Mouse (Mus musculus) kidney, postnatal 10 days (tissue): ENCODE measurements around the gene Edc3.
A peak's percentile ranks its signal among the peaks of the same experiment; 100 is the strongest.

Experiments
- DNase-seq: peaks from one replicate; pipeline ENCODE4 v3.0.0; 2021; ENCODE audit warnings: mixed read lengths

The Edc3 gene

GRCm38 (mm10) chr9:57762563-57762991, 54.2 kb downstream of the Edc3 start:
- DNase-seq, result peak; percentile 68

DNA sequence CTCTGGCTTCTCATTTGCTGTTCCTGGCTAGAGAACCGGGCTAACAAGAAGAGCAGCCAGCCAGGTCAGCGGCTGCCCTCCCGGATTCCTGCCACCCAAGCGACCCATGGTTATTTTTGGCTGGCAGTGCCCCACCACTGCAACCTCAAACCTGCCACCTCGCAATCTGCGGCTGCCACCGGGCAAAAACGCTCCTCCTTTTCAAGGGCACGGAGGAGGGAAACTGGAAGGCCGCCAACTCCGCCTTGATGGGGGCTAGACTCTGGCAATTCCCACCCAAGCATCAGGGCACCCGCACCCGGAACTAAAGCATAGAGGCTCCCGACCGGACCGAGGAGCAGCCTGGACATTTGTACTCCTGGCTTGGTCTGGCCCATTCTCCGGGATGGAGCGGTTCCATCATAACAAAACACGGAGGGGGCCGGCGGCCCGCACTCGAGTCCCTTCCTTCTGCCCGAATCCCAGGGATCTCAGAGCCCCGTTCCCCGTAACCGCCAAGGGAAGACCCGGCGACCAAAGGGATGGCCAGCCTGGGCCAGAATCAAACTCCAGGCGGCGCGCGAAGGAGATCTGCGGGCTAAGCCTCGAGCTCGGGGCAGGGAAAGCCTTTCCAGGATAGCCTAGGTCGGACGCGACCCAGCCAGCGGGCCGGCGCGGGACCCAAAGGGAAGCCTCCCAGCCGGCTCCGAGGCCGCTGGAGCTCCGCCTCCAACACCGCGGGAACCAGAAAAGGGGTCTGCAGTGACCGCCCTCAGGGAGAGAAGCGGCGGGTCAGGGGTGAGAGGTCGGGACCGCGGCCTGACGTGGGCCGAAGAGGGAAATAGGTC, 56.0 kb downstream of the Edc3 start:
- peak; percentile 89 for DNase-seq

- DNase-seq, result peak; percentile 98
These were observed 56.6 kb downstream of the Edc3 start for GRCm38 (mm10) chr9:57764974-57765363.

GRCm38 (mm10) chr9:57765364-57766351, 57.3 kb downstream of the Edc3 start, which contains the start of gene Clk3:
Gene Clk3 (minus strand): TSS chr9:57765860.
- DNase-seq, result peak; percentile 86

GRCm38 (mm10) chr9:57766431-57766830, 58.1 kb downstream of the Edc3 start:
- no peak for DNase-seq

DNA sequence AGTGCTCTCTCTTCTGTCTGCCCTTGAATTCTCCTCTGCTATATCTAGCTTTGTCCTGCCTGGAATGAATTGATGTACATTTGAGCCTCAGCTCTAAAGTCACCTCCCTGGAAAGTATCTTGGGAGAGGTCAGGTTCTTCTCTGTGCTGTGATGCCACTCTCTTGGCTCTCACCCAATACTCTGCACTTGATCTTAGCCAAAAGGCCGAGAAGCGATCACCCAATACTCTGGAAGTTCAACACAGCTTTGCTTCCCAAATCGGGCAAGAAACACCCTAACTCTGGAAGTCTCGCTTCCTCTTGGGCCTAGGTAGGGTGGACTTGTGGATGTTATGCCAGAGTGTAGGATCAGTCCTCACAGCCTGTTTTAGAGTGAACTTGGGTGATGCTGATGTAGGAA, 58.9 kb downstream of the Edc3 start:
- DNase-seq, result no peak

DNA sequence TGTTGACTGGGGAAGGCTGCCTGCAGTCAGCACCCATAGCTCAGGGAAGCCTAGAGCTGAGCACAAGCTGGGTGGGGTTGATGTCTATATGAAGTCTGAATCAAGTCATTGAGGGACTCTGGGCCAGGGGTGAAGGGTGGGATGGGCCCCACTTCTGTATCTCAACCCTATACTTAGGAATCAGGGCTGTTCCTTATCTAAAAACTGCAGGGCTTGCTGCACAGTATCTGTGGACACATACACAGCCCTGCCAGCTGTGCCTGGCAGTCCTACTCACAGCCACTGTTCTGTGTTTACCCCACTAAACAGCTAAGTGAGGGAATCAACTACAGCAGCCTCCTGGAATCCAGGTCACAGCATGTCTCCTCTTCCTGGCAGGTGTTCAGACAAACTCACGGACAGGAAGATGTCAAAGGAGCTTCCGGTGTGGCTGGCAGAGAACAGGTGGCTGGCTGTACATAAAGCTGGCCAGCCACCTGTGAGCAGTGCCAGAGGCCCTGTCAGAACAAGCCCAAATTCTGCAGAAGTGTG, 61.3 kb downstream of the Edc3 start:
- no peak for DNase-seq

DNA sequence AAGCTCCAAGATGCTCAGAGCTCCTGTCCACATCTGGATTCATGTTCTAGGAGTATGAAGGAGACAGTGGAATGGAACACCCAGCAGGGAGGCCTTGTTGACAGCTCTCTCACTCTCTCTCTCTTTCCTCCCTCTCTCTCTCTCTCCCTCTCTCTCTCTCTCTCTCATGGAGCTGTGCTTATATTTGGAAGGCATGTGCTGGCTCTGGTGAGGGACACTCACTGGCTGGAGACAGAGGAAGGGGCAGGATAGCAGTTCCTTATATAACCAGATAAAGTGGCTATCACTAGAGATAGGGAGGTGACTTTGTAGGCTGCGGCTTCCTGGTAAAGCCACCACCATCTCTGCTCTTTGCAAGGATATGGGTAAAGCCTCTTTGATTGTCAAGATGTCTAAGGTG, 61.9 kb downstream of the Edc3 start:
- DNase-seq, result no peak

GRCm38 (mm10) chr9:57770836-57771235, 62.5 kb downstream of the Edc3 start:
- no peak for DNase-seq

DNA sequence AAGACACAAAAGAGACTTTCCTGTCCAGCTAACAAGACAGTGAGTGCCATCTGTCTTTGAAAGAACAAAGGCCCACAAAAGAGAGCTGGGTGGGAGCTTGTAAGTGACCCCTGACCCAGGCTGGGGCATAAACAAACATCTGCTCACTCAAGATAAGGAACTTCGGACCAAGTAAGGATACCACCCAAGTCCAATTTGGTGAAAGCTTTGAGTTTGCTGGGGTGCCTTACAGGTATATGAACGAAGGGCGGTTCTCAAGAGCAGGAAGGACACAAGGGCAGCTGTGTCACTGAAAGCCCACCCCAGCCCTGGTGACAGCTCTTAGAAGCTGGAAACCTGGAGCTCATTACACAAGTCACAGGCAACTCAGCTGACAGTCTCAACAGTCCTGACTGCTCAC, 65.4 kb downstream of the Edc3 start:
- DNase-seq, result no peak

DNA sequence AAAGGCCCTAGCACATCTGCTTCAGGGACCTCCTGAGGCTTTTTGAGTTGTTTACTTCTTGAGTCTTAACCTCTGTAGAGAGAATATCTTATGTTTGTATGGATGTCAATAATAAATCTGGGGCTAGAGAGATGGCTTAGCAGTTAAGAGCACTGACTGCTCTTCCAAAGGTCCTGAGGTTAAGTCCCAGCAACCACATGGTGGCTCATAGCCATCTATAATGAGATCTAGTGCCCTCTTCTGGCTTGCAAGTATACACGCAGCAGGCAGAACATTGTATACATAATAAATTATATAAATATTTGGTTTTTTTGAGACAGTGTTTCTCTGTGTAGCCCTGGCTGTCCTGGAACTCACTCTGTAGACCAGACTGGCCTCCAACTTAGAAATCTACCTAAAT, 65.8 kb downstream of the Edc3 start:
- DNase-seq, result no peak

- DNase-seq, result no peak
These were observed 66.7 kb downstream of the Edc3 start for GRCm38 (mm10) chr9:57775026-57775425.

DNA sequence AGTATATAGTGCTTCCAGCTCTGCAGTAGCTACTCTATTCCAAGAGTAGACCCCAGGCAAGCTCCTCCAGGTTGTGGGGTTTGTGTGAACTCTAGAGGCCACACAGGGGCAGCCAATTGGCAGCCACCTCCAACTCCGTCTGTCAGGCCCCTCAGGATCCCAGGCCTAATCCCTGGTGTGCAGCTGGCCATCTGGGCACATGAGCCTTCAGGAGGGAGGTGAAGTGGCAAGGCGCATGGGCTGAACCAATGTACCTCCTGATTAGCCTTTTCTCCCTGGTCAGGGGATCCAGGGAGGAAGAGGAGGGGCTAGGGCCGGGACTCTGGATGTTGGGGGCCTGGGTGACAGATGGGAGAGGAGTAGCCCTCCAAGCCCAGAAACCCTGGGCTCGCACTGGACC, 67.4 kb downstream of the Edc3 start:
- DNase-seq, result no peak

GRCm38 (mm10) chr9:57782656-57783055, 74.3 kb downstream of the Edc3 start:
- no peak for DNase-seq

DNA sequence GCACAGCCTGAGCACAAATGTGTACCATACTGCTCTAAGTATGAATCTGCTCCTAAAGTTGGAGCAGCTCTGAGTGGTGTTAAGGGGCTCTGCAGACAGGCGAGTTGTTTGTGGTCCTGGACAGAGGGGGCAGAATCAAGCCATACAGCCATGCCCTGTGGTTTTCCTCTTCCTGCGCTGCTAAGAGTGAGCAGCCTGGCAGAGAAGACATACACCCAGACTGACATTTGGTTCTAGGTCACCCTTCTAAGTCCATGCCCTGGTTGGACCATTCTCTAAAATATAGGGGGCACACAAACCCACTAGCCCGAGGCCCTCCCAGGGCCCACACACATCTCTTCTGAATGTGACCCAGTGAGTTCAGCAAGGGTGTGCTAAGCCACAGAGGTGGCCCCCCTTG, 81.4 kb downstream of the Edc3 start:
- no peak for DNase-seq

GRCm38 (mm10) chr9:57797456-57797855, 89.1 kb downstream of the Edc3 start:
- no peak for DNase-seq

DNA sequence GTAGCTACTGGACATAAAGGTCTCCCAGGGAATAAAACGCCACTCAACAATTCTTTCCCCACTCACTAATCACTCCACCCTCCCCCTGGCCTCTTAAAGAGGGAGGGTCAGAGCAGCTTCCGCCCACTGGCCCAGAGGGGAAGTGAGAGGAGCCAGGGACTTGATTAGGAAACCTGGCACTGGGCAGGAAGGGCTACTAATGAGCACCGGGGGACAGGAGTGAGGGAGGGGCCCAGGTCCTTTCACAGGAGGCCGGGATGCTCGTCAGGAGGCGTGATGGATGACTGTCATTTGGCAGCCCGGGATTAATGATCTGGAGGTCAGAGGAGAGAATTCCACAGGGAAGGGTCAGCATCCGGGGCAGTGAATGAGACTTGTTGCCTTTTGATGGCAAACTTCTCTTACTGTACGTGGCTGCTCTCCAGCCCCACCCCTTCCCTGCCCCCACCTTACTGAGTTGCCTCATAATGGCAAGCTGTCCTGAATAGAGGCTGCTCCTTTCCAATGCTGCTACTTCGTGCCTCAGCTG, 90.4 kb downstream of the Edc3 start:
- peak; percentile 64 for DNase-seq

GRCm38 (mm10) chr9:57800325-57800975, 92.1 kb downstream of the Edc3 start:
- no peak for DNase-seq
